Mouse (Mus musculus) embryonic facial prominence, embryonic 12.5 days (tissue): Measurements from ENCODE around the gene Kcnh7. TPM values are rescaled to one million over a fixed set of nuclear protein-coding genes. Genes with fewer than 3 reads are reported as not detected.

Experiments used
- ATAC-seq: fragments of 200-750 bp; cut with Nextera tagmentation; 2 replicates; pipeline ENCODE4 v1.8.0; 2017; ENCODE audit not compliant: insufficient number of reproducible peaks, insufficient read depth, low FRiP score, low TSS enrichment
- H3K27ac ChIP-seq: fragments of 300-500 bp; sonication (generic); 2 replicates; pipeline ENCODE4 v1.5.1; 2016; ENCODE audit warnings: mild to moderate bottlenecking
- H3K27me3 ChIP-seq: fragments of 300-500 bp; sonication (generic); 2 replicates; pipeline ENCODE4 v1.6.1; 2016; ENCODE audit warnings: mild to moderate bottlenecking, moderate library complexity
- H3K36me3 ChIP-seq: fragments of 300-500 bp; sonication (generic); 2 replicates; pipeline ENCODE4 v1.6.1; 2016; ENCODE audit warnings: mild to moderate bottlenecking
- H3K4me1 ChIP-seq: fragments of 300-500 bp; sonication (generic); 2 replicates; pipeline ENCODE4 v1.6.1; 2016
- H3K4me2 ChIP-seq: fragments of 300-500 bp; sonication (generic); replicated peaks from 2 replicates; pipeline ENCODE4 v1.6.1; 2016; ENCODE audit warnings: mild to moderate bottlenecking, moderate library complexity
- H3K4me3 ChIP-seq: fragments of 300-500 bp; sonication (generic); 2 replicates; pipeline ENCODE4 v1.5.1; 2016; ENCODE audit warnings: mild to moderate bottlenecking
- H3K9ac ChIP-seq: fragments of 300-500 bp; sonication (generic); 2 replicates; pipeline ENCODE4 v1.6.1; 2016; ENCODE audit warnings: mild to moderate bottlenecking, moderate library complexity
- H3K9me3 ChIP-seq: fragments of 300-500 bp; sonication (generic); 2 replicates; pipeline ENCODE4 v1.6.1; 2016; ENCODE audit warnings: mild to moderate bottlenecking, moderate library complexity
- WGBS: fragments of 180-500 bp; shearing (Covaris S2); methylation state at CpG from one replicate; pipeline ENCODE4 v1.1.7; 2016; 5-methylcytosine and 5-hydroxymethylcytosine counted together
- polyA plus RNA-seq: library from polyadenylated mRNA; unstranded; fragments of >200 nt; fragmentation: Nextera tagmentation; extraction: Ambion mirVana; gene quantifications from 2 replicates; pipeline ENCODE4 v1.2.1, GENCODE M21; 2016

The Kcnh7 gene
- polyA plus RNA-seq, 1 experiment from 2014 or later = 1.2 TPM

- no peak overlapping the region for H3K4me3 ChIP-seq
- no peaks in the 10 kb centered on the region for H3K9me3 ChIP-seq
- ATAC-seq = no peak
- H3K9ac ChIP-seq = no peak overlapping the region
- H3K27ac ChIP-seq = no peak overlapping the region
- H3K27me3 ChIP-seq = no peaks in the 10 kb centered on the region
- no peaks in the 10 kb centered on the region for H3K4me1 ChIP-seq
- H3K4me2 ChIP-seq = no peak overlapping the region
- H3K36me3 ChIP-seq = no peaks in the 10 kb centered on the region
- WGBS = 87% methylated on average over 3 of the region's 3 CpGs
Observed at GRCm38 (mm10) chr2:62706313-62706712, 477.8 kb downstream of the Kcnh7 start.

GRCm38 (mm10) chr2:62685934-62686333, 498.2 kb downstream of the Kcnh7 start:
- ATAC-seq = no peak

GRCm38 (mm10) chr2:62684989-62685595, 499.0 kb downstream of the Kcnh7 start:
- H3K4me3 ChIP-seq = no peak overlapping the region
- H3K9me3 ChIP-seq = no peaks in the 10 kb centered on the region
- no peak overlapping the region for H3K9ac ChIP-seq
- no peaks in the 10 kb centered on the region for H3K36me3 ChIP-seq
- H3K4me1 ChIP-seq = no peaks in the 10 kb centered on the region
- 71% methylated on average over 3 of the region's 3 CpGs for WGBS
- no peak overlapping the region for H3K27ac ChIP-seq
- ATAC-seq = no peak
- no peaks in the 10 kb centered on the region for H3K27me3 ChIP-seq
- no peak overlapping the region for H3K4me2 ChIP-seq

More at GRCm38 (mm10) chr2:62685934-62686333, 498.2 kb downstream of the Kcnh7 start:
- H3K4me3 ChIP-seq = no peak overlapping the region
- H3K4me2 ChIP-seq = no peak overlapping the region
- H3K9ac ChIP-seq = no peak overlapping the region
- no peaks in the 10 kb centered on the region for H3K27me3 ChIP-seq
- no peaks in the 10 kb centered on the region for H3K9me3 ChIP-seq
- WGBS = 89% methylated on average over 6 of the region's 6 CpGs
- H3K36me3 ChIP-seq = no peaks in the 10 kb centered on the region
- H3K4me1 ChIP-seq = no peaks in the 10 kb centered on the region
- no peak overlapping the region for H3K27ac ChIP-seq

GRCm38 (mm10) chr2:62681667-62682066, 502.4 kb downstream of the Kcnh7 start:
- no peaks in the 10 kb centered on the region for H3K9me3 ChIP-seq
- H3K36me3 ChIP-seq = no peaks in the 10 kb centered on the region
- no peak overlapping the region for H3K9ac ChIP-seq
- no peak overlapping the region for H3K4me2 ChIP-seq
- no peaks in the 10 kb centered on the region for H3K27me3 ChIP-seq
- no peak overlapping the region for H3K4me3 ChIP-seq
- 78% methylated on average over 8 of the region's 8 CpGs for WGBS
- ATAC-seq = no peak
- no peaks in the 10 kb centered on the region for H3K4me1 ChIP-seq
- no peak overlapping the region for H3K27ac ChIP-seq

- Histone ChIP-seq H3K36me3 (no peaks in the 10 kb centered on the region), H3K9me3 (no peaks in the 10 kb centered on the region), H3K9ac (no peak overlapping the region), H3K4me1 (no peaks in the 10 kb centered on the region), H3K27ac (no peak overlapping the region), H3K27me3 (no peaks in the 10 kb centered on the region), H3K4me2 (no peak overlapping the region), H3K4me3 (no peak overlapping the region)
- ATAC-seq = no peak
- WGBS = 93% methylated on average over 5 of the region's 5 CpGs
Observed at GRCm38 (mm10) chr2:62672788-62673187, 511.3 kb downstream of the Kcnh7 start.

GRCm38 (mm10) chr2:62670767-62671166, 513.3 kb downstream of the Kcnh7 start:
- ATAC-seq = no peak
- no peaks in the 10 kb centered on the region for H3K4me1 ChIP-seq
- H3K27ac ChIP-seq = no peak overlapping the region
- H3K9ac ChIP-seq = no peak overlapping the region
- no peaks in the 10 kb centered on the region for H3K9me3 ChIP-seq
- no peaks in the 10 kb centered on the region for H3K36me3 ChIP-seq
- H3K4me3 ChIP-seq = no peak overlapping the region
- no peaks in the 10 kb centered on the region for H3K27me3 ChIP-seq
- 75% methylated on average over 4 of the region's 4 CpGs for WGBS
- H3K4me2 ChIP-seq = no peak overlapping the region

- ATAC-seq = no peak
- no peak overlapping the region for H3K27ac ChIP-seq
- no peak overlapping the region for H3K4me2 ChIP-seq
- H3K36me3 ChIP-seq = no peaks in the 10 kb centered on the region
- no peaks in the 10 kb centered on the region for H3K9me3 ChIP-seq
- H3K4me1 ChIP-seq = no peaks in the 10 kb centered on the region
- H3K9ac ChIP-seq = no peak overlapping the region
- H3K27me3 ChIP-seq = no peaks in the 10 kb centered on the region
- no peak overlapping the region for H3K4me3 ChIP-seq
- WGBS = 73% methylated on average over 5 of the region's 5 CpGs
Observed at GRCm38 (mm10) chr2:62670301-62670700, 513.8 kb downstream of the Kcnh7 start.

- Histone ChIP-seq H3K9ac (no peak overlapping the region), H3K27ac (no peak overlapping the region), H3K9me3 (no peaks in the 10 kb centered on the region), H3K4me1 (no peaks in the 10 kb centered on the region), H3K4me3 (no peak overlapping the region), H3K36me3 (no peaks in the 10 kb centered on the region), H3K4me2 (no peak overlapping the region), H3K27me3 (no peaks in the 10 kb centered on the region)
- no peak for ATAC-seq
- WGBS = 75% methylated on average over 3 of the region's 3 CpGs
Observed at GRCm38 (mm10) chr2:62669848-62670247, 514.2 kb downstream of the Kcnh7 start.

GRCm38 (mm10) chr2:62665536-62665935, 518.6 kb downstream of the Kcnh7 start:
- no peak overlapping the region for H3K27ac ChIP-seq
- no peak overlapping the region for H3K4me2 ChIP-seq
- no peaks in the 10 kb centered on the region for H3K9me3 ChIP-seq
- no peak for ATAC-seq
- peaks cover 6% of the 10 kb centered on the region; the same call in 1 of the 2 replicates for H3K27me3 ChIP-seq
- 42% methylated on average over 1 of the region's 1 CpGs for WGBS
- no peak overlapping the region for H3K9ac ChIP-seq
- no peak overlapping the region for H3K4me3 ChIP-seq
- no peaks in the 10 kb centered on the region for H3K36me3 ChIP-seq
- H3K4me1 ChIP-seq = no peaks in the 10 kb centered on the region

GRCm38 (mm10) chr2:62664839-62665238, 519.2 kb downstream of the Kcnh7 start:
- Histone ChIP-seq H3K4me1 (no peaks in the 10 kb centered on the region), H3K27me3 (peaks cover 6% of the 10 kb centered on the region; the same call in 1 of the 2 replicates), H3K4me3 (no peak overlapping the region), H3K36me3 (no peaks in the 10 kb centered on the region), H3K4me2 (peak overlapping the region; percentile 97; the same call in 1 of the 2 replicates), H3K9me3 (no peaks in the 10 kb centered on the region), H3K9ac (no peak overlapping the region), H3K27ac (no peak overlapping the region)
- 61% methylated on average over 7 of the region's 7 CpGs for WGBS
- no peak for ATAC-seq

GRCm38 (mm10) chr2:62664135-62664670, 519.9 kb downstream of the Kcnh7 start, which contains the start of gene Gca:
Gca (plus strand) TSS chr2:62664285.
- H3K4me2 ChIP-seq = peak within 1 kb of the TSS; percentile 97
- no peaks in the 10 kb centered on the region for H3K36me3 ChIP-seq
- no peak within 1 kb of the TSS for H3K27ac ChIP-seq
- peak; percentile 95 for ATAC-seq
- H3K27me3 ChIP-seq = peaks cover 6% of the 10 kb centered on the region; the same call in 1 of the 2 replicates
- H3K4me1 ChIP-seq = no peaks in the 10 kb centered on the region
- peak within 1 kb of the TSS; percentile 57 for H3K4me3 ChIP-seq
- H3K9ac ChIP-seq = peak within 1 kb of the TSS; percentile 51; the same call in 1 of the 2 replicates
- WGBS = under 1% methylated on average over 43 of the region's 43 CpGs
- no peaks in the 10 kb centered on the region for H3K9me3 ChIP-seq

- peaks cover 6% of the 10 kb centered on the region; the same call in 1 of the 2 replicates for H3K27me3 ChIP-seq
- no peaks in the 10 kb centered on the region for H3K36me3 ChIP-seq
- no peak overlapping the region for H3K9ac ChIP-seq
- no peak overlapping the region for H3K4me3 ChIP-seq
- ATAC-seq = no peak
- no peak overlapping the region for H3K27ac ChIP-seq
- H3K4me2 ChIP-seq = no peak overlapping the region
- 84% methylated on average over 3 of the region's 3 CpGs for WGBS
- H3K9me3 ChIP-seq = no peaks in the 10 kb centered on the region
- no peaks in the 10 kb centered on the region for H3K4me1 ChIP-seq
Observed at GRCm38 (mm10) chr2:62662560-62662959, 521.5 kb downstream of the Kcnh7 start.
